Mouse (Mus musculus): ENCODE results near the gene Foxd1. TPM values are rescaled to one million over a fixed set of nuclear protein-coding genes. Genes with fewer than 3 reads are reported as not detected.

Gene Foxd1
- total RNA-seq, 2 experiments from 2014 or later, result not detected

DNA sequence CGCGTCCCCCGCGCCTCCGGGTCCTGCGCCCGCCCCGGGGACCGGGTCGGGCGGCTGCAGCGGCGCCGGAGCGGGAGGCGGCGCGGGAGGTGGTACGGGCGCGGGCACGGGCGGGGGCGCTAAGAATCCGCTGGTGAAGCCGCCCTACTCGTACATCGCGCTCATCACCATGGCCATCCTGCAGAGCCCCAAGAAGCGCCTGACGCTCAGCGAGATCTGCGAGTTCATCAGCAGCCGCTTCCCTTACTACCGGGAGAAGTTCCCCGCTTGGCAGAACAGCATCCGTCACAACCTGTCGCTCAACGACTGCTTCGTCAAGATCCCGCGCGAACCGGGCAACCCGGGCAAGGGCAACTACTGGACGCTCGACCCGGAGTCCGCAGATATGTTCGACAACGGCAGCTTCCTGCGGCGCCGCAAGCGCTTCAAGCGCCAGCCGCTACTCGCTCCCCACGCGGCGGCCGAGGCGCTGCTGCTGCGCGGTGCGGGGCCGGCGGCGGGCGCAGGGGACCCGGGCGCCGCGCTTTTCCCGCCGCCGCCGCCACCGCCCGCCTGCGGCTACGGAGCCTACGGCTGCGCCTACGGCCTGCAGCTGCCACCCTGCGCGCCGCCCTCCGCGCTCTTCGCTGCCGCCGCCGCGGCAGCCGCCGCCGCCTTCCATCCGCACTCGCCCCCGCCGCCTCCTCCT is 973 bp downstream of the Foxd1 start:
- ATAC-seq (replicated peaks; ENCODE audit: low FRiP score, poor library complexity, severe bottlenecking), result peak; percentile 30; the same call in 1 of the 2 replicates

DNA sequence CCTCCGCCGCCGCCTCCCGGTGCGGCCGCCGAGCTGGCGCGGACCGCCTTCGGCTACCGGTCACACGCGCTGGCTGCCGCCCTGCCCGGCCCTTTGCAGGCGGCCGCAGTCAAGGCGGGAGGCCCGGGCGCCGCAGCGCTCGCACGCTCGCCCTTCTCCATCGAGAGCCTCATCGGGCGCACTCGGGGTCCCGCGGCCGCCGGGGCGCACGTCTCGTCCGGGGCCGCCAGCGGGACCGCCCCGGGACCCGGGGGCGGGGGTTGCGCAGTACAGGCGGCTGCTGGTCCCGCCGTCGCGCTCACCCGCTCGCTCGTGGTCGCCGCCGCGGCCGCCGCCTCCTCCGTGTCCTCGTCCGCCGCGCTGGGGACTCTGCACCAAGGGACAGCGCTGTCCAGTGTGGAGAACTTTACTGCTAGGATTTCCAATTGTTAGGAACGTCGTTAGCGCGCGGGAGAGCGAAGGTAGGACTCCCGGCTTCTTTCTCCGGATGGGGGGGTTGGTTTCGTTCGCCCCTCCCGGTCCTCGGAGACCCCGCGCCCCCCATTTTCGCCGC is 1.6 kb downstream of the Foxd1 start:
- no peak for ATAC-seq (replicated peaks; ENCODE audit: low FRiP score, poor library complexity, severe bottlenecking)

DNA sequence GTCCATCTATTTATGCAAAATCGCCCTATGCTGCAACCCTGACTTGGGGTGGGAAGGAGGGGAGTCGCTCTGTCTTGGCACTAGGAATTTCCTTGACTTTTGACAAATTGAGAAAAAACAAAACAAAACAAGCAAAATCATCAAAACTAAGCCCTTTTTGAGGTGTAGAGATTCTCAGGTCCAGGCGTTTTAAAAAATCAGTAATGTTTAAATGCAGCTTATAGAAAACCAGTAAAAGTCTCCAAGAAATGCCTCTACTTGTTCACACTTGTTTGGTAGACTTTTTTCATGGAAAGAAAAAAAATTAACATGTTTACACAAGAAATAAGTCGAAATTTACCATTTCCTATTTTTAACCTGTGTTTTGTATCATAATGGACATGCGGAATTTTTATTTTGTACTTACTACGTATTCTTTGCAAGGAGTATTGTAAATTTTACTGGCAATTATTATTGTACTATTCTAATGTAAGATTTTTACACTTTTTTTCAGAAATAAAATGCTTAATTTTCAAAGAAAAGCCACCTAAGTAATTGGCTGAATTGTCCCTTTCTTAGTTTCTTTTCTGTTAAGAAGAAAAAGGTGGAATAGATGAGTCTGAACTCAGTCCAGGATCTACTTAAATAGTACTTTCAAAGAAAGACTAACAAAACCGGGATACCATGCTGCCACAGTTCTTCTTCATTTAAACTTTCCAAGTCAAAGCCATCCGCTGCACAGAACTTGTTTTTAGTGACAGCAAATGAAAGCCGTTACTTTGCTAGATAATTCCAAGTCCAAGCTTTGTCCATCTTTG is 2.3 kb downstream of the Foxd1 start:
- ATAC-seq (replicated peaks; ENCODE audit: low FRiP score, poor library complexity, severe bottlenecking), result no peak

DNA sequence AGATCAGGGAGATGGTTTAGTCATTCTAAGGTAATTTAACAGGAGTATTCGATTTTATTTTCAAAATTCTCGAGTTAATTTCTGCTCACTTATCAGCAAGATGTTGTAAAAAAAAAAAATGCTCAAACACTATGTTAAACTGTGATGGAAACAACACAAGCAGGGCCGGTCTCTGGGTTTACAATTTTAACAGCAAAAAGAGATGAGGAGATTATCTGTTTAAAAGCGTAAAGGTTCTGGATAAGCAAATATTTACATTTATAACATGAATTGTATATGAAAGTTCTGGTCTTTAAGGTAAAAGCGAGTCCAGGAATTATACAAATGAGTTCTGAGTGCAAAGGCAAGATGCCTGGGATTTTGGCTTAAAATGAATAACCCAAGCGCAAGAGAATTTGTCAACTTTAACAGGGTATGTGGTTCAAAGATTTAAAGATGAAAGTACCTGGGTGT is 3.0 kb downstream of the Foxd1 start:
- ATAC-seq (replicated peaks; ENCODE audit: low FRiP score, poor library complexity, severe bottlenecking), result no peak

DNA sequence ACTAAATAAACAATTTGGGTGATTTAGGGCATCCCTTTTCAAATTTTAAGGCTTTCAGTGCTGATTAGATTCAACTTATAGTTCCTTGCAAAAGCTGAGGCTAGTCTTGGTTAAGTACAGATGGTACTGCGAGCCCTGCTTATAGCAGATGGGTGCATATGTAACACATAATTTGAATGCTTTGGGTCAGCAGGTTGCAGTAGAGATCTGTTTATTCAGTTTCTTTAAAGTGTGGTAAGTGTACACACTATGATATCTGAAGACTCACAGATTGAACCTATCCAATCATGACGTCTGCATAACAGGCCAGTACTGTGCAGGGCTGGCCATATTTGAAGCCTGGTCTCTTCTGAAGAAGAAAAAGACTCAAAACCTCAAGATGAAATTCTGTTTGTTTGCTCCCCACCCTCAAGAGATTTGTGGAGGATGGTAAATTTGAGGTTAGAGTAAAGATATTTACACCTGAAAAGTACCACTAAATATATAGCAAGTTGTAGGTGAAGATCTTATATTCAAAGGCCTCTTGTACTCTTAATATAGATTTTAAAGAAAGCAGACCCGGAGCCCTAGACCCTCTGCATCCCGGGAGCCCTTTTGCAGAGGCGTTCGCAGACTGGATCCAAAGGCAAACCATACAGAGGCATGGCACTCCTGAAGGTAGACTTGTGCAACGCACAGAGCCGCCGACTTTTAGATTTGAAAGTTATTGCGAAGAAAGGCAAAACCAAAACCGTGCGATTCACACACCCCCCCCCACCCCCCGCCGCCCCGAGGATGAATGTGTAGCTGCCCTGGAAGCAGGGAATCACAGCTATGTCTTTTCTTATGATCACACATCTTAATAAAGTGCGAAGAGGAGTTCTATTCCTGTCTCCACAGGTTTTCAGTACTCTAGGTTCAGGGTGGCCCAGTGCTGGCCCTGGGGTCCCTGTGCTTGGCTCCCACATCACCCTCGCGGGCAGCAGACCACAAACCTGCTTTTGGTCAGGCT is 3.7 kb downstream of the Foxd1 start:
- ATAC-seq (replicated peaks; ENCODE audit: low FRiP score, poor library complexity, severe bottlenecking), result no peak

DNA sequence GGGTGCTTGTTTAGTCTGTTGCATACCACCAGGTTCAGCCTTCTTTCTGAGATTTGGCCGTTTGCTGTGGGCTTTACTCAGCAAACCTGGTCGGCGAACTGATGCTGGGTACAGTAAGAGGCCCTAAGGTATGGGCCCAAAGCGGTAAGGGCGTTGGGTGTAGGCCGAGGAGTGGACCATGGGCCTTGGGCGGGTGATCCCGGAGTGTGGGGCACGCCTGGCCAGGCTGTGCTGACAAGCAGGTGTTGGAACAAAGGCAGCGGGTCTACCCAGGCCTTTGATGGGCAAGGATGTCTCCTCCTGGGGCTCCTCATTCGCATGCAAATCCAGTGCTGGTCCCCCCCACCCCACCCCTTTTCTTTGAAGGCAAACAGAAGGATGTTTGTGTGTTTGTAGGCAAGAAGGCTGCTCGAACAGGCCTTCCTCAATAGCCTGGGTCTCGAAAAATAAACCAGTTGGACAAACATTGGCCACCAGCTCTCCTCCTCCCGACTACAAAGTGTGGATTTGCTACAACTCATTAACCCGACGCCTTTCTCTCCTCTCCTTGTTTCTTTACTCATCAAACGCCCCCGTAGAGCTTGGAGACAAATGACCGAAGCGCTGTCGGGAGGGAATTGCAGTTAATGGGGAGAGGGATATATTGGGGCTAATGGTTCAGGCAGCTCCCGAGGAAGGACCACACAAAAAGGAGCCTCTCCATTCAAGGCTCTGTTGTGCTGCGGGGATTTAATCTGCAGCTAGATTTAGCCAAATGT is 4.6 kb downstream of the Foxd1 start:
- no peak for ATAC-seq (replicated peaks; ENCODE audit: low FRiP score, poor library complexity, severe bottlenecking)

DNA sequence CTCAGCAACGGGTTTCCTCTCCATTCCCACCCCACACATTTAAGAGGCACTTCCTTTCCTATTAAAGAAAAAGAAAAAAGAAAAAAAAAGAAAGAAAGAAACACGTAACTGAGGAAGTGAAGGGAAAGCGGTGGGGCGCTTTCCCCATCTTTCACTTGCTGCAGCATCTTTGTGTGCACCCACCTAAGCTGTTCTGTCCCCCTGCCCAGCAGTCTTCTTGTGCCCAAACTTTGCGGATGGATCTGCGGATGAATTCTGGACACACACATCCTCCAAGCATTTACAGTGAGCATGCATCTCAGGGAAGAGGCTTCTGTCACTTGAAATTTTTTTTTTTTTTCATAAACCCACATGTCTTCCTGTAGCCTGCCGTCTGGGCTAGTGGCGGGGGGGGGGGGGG is 5.3 kb downstream of the Foxd1 start:
- ATAC-seq (replicated peaks; ENCODE audit: low FRiP score, poor library complexity, severe bottlenecking), result no peak

DNA sequence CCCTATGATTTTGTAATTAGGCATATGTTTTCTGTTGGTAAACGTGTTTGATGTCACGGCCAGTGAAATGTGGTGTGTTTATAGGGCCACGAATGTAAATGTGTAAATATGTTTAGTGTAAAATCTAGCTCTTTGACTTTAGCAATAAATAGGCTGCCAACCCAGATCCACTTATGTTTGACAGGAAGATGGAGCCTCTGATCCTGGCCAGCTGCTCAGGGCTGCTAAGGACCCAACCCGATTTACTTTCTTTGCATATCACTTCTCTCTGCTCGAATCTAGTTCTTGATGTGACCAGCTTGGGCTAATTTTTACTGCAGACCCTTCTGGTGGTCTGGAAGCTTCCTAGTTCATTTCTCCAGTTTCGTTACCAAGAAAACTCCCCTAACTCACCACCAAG is 6.3 kb downstream of the Foxd1 start:
- ATAC-seq (replicated peaks; ENCODE audit: low FRiP score, poor library complexity, severe bottlenecking), result no peak

DNA sequence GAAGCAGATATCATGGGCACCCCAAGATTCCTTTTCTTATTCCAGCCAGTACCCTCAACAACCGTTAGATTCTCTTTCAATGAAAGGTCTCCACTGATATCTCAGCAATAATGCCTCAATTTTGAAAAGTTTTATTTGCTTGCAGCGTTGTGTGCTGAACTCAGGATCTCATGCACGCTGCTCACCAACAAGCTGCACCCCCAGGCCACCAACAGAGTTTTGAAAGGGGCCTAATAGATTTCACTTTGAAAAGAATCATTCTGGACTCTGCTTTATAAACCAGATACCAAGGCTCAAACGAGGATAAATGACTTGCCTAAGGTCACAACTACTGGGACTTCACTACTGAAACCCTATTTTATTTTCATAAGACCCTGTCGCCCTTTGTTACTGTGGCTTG is 7.1 kb downstream of the Foxd1 start:
- no peak for ATAC-seq (replicated peaks; ENCODE audit: low FRiP score, poor library complexity, severe bottlenecking)

DNA sequence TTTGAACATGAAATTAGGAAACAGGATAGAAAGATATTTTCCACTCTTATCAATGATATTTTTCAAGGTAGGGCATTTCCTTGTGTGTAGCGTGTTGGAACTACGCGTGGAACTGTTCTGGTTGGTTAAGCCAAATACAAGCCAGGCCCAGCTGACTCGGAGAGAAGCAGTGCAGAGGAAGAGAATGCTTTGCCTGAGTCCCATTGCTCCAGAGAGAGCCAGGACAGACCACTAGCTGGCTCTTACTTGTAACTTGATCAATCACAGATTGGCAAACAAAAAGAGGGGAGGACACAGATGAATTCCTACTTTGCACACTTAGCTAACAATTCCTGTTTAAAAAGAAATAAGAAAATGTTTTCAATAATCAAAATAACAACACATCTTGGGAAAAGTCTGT is 9.0 kb downstream of the Foxd1 start:
- no peak for ATAC-seq (replicated peaks; ENCODE audit: low FRiP score, poor library complexity, severe bottlenecking)

DNA sequence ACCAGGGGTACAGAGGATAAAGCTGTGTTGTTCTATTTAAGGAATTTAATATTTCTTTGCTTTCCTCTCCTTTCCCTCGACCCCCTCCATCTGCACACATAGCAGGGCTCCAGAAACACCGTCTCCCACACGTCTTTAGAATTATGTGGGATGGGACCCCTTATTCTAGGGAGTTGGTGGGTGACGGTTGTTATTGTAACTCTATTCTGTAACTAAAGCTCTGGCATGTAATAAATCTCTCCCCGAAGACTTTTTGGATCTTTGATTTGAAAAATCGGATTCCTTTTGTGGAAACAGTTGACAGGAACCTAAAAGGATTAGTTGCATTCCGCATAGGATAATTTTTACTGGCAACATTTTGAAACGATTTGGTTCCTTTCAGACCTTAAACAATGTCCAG is 11.0 kb downstream of the Foxd1 start:
- no peak for ATAC-seq (replicated peaks; ENCODE audit: low FRiP score, poor library complexity, severe bottlenecking)

DNA sequence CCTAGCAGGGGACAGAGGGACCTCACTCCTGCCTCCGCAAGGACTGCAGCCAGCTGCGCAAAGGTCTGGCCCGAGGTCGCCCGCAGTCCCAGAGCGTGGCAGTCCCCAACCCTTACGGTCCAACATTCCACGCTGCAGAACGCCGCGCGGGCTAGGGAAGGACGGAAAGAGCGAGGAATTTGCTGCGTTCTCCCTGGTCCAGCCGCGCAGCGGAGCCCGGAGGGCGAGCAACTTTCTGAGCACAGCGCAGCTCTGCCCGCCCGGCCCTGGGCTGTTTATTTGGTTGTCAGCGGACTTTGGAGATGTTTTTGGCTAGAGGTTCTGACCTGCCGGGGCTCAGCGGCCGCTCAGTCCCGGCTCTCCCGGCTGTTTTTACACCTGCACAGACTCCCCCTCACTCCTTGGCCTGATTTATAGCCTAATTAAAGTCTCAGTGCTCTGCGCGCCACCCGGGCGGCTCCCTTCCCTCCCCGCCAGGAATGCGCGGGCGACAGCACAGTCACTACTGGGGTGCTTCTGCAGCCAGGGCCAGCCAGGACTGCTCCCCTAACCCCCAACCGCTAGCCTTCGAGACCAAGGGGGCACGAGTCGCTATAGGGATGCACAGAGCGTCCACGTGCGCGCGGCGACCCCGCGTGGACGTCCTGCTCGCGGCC is 11.9 kb downstream of the Foxd1 start:
- ATAC-seq (replicated peaks; ENCODE audit: low FRiP score, poor library complexity, severe bottlenecking), result no peak

DNA sequence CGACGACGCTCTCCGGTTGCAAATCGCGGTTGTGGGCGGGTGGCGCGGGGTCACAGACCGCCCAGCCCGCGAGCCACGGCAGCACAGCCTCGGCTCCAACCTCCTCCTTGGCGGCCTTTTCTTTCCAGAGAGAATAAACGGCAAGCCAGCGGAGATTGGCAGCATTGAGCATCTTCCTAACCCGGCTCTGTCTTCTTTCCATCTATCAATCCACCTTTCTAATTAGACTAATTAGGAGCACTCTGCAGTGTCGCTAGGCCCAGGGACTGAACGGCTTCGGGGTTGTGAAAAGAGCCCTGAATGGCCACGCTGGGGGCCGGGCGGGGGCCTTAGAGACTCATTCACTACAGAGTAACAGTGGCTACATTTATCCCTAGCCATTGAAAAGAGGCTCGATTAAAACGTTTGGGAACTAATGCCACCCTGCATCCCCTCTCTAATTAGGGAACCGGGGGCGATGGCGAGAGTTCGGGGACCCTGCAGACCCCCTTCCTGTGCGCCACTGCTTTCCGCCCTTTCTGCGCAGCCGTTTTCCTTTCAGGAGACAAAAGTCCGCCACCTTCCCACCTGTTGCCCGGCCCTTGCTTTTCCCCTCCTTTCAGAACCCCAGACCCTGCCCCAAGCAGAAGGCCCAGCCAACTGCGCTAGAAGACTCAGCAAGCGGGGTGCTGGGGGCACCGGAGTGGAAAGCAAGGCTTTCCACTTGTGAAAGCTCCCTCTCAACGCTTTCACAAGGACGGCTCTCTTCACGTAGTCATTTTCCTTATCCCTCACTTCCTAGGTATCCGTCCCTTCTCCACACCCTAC is 12.6 kb downstream of the Foxd1 start:
- no peak for ATAC-seq (replicated peaks; ENCODE audit: low FRiP score, poor library complexity, severe bottlenecking)

DNA sequence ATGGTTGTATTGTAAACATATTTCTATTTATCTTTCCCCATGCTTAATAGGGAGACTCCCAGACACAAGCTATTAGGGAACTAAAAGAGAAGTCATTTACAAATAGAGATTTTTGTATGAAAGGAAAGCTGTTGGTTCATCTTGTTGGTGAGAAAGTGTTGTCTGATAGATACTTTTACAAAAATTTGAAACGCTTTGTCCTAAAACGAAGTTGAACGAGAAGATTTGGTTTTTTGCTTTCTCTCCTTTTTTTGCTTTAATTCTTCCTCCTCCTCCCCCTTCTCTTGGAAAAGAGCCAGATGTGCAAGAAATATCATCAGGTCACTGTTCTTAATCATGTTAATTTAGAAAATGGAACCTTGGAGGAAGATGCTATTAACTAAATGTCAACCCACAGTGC is 13.6 kb downstream of the Foxd1 start:
- ATAC-seq (replicated peaks; ENCODE audit: low FRiP score, poor library complexity, severe bottlenecking), result no peak

DNA sequence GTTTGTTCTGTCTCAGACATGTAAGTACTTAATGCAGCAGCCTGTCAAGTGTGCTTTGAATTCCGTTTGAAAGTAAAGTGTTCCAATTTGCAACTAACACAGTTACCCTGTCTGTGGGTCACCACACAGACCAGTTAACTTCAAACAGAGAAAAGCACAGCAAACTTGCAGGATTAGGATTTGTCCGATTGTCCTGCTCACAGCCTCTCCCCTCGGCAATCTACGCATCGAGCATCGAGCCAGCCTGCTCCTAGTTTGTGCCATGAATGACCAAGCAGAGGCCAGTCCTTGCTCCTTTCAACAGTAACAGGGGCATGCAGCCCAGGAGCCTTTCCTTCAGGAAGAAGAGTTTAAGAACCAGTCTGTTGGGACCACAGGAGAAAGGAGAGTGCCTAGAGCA is 15.0 kb downstream of the Foxd1 start:
- no peak for ATAC-seq (replicated peaks; ENCODE audit: low FRiP score, poor library complexity, severe bottlenecking)

DNA sequence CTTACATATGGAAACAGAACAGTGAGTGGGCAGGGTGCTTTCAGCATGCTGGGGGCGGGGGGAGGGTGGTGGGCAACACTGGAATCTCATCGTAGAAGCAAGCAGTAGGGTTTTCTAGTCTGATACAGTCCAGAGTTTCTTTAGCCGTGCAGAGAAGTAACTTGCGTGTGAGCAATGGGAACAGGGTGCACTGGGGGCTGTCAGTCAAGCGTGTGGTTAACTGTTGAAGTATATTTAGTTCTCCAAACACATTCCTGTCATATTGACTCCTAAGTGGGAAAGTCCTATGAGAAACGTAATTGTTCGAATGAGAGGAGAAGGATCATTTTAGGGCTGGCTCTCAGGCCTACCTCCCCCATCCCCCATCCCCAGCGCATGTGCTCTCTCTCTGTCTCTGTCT is 20.5 kb downstream of the Foxd1 start:
- no peak for ATAC-seq (replicated peaks; ENCODE audit: low FRiP score, poor library complexity, severe bottlenecking)

DNA sequence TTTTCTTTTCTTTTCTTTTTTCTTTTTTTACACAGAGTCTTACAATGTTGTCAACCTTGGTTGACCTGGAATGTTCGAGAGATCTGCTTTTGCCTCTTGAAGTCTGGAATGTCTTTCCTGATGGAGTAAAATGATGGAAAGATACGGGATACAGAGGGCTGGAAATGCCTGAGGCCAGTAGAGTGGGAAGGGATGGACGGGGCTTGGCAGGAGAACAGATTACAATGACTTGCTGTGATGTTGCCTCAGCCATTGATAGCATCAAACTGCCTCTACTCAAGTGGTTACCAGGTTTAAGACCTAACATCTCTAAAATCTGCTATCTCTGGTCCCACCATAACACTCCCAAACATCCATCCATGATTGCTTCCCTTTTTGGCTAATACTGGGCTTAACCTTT is 20.9 kb downstream of the Foxd1 start:
- no peak for ATAC-seq (replicated peaks; ENCODE audit: low FRiP score, poor library complexity, severe bottlenecking)

DNA sequence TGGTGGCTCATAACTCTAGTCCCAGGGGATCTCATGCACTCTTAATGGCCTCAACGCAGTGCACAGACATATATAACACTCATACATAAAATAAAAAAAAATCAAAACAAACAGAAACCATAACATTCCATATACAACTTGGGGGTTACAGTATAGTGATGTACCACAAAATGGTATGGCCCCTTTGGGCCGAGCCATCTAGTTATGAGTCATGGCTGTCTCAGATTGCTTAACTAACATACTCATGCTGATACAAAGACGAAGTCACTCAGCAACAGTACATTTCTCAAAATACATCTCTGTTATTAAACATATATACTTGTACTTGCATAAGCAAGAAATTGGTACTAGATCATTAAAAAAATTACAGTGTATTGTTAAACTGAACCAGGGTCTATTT is 23.7 kb downstream of the Foxd1 start:
- no peak for ATAC-seq (replicated peaks; ENCODE audit: low FRiP score, poor library complexity, severe bottlenecking)

Measured in erythroid progenitor cell, adult 5-6 weeks (primary cell).